In genomic region chr6:121366537-121366936, GRCm38 (mm10) we compare ENCODE assay signal across 10 mouse cellular contexts. TPM values are rescaled to one million over a fixed set of nuclear protein-coding genes. Genes with fewer than 3 reads are reported as not detected.
A peak's percentile ranks its signal among the peaks of the same experiment; 100 is the strongest.
DNase-seq lines count a peak whose midpoint lies in the region; ATAC-seq lines count a peak whose summit lies in the region.
"Not testable (repeated sequence)": the region's sequence is repeated elsewhere in the genome, so short reads cannot be mapped to it uniquely, and the experiment has no call there.
"Had no signal": no experiment of that assay in that cellular context is flagged by ENCODE, and none has a peak within 500 bp of the region (broad histone marks: within the 10 kb centered on the region; RNA-seq: fewer than 3 reads in every experiment).

No protein-coding gene starts in this region.

- H3K9me3 ChIP-seq in embryonic facial prominence, embryonic 11.5 days (replicated peaks; ENCODE audit: control insufficient read depth, low read length): not testable (repeated sequence)

- H3K27ac ChIP-seq in embryonic facial prominence, embryonic 11.5 days (replicated peaks; ENCODE audit: low read depth, low read length): not testable (repeated sequence)

- not testable (repeated sequence) for ATAC-seq in embryonic facial prominence, embryonic 11.5 days (replicated peaks; ENCODE audit: insufficient number of reproducible peaks, low FRiP score, low TSS enrichment, low read depth)
- peak; percentile 60 to 69; a peak in 2 of 4 replicates for ATAC-seq in hematopoietic stem cell, adult 5-6 weeks (replicated peaks in 1 of 2; ENCODE audit: insufficient read depth in 1 of 2, low FRiP score in 2 of 2, low TSS enrichment in 1 of 2, low read depth in 1 of 2, poor library complexity in 2 of 2, severe bottlenecking in 2 of 2)

- WGBS in embryonic facial prominence, embryonic 11.5 days: 20% methylated on average over 2 of the region's 2 CpGs

- H3K9ac ChIP-seq in embryonic facial prominence, embryonic 11.5 days (replicated peaks; ENCODE audit: low read length): not testable (repeated sequence)

- H3K27me3 ChIP-seq in embryonic facial prominence, embryonic 11.5 days (ENCODE audit: control insufficient read depth, insufficient read depth, low read length): not testable (repeated sequence)

- H3K4me2 ChIP-seq in embryonic facial prominence, embryonic 11.5 days (ENCODE audit: low read depth, low read length): not testable (repeated sequence)

- not testable (repeated sequence) for H3K36me3 ChIP-seq in embryonic facial prominence, embryonic 11.5 days (replicated peaks; ENCODE audit: control insufficient read depth, insufficient read depth, low read depth, low read length)

- peak; percentile 60 for DNase-seq in ZHBTc4 (ENCODE audit: low read depth, low spot score)
- DNase-seq in c-Kit-positive CD71-positive TER-119-positive erythroid progenitor cells, embryonic 14.5 days (ENCODE audit: low spot score): peak; percentile 10
- DNase-seq in embryonic facial prominence, embryonic 11.5 days (ENCODE audit: low spot score): peak; percentile 38
- DNase-seq in layer of hippocampus, postnatal 10 days (ENCODE audit: low spot score in 2 of 2): peak; percentile 30 to 43
- DNase-seq in lung, postnatal 36 days: peak; percentile 32
- DNase-seq in retina, postnatal 7 days (ENCODE audit: low read depth, low spot score): peak; percentile 9
- DNase-seq in yolk sac, embryonic 10.5 days (ENCODE audit: low spot score): peak; percentile 27

- H3K4me1 ChIP-seq in embryonic facial prominence, embryonic 11.5 days (ENCODE audit: control insufficient read depth, insufficient read depth, low read length): not testable (repeated sequence)

- not testable (repeated sequence) for H3K4me3 ChIP-seq in embryonic facial prominence, embryonic 11.5 days (ENCODE audit: low read depth, low read length)

RNA-seq across cellular contexts. Expression of gene Slc6a12, which starts 23.7 kb away (rescaled TPM):
- not detected in 2 replicates for polyA plus RNA-seq in embryonic facial prominence, embryonic 11.5 days (2014; fragmentation: Nextera tagmentation; extraction: Ambion mirVana)
- total RNA-seq in hematopoietic stem cell, adult 5-6 weeks (2017): not detected in 2 replicates
- 1 to 10 TPM; 2.1 to 4.3 TPM for total RNA-seq in layer of hippocampus, postnatal 10 days (2021)
- polyA plus RNA-seq: embryonic facial prominence, embryonic 12.5 days; limb, embryonic 13.5 days had no signal

Comparison
In these comparisons a context has a peak if more than half of its experiments do, and no peak if none do; other contexts are left out.
1. DNase-seq: peak in every context shown above with its lines; median percentile 60 in ZHBTc4; 38 in embryonic facial prominence, embryonic 11.5 days; 36 in layer of hippocampus, postnatal 10 days; 32 in lung, postnatal 36 days; 27 in yolk sac, embryonic 10.5 days; 10 in c-Kit-positive CD71-positive TER-119-positive erythroid progenitor cells, embryonic 14.5 days; 9 in retina, postnatal 7 days.